Mouse (Mus musculus) embryonic fibroblast, embryonic 13.5 days (primary cell): Measurements from ENCODE around the gene Cers1.

Source experiments
- CTCF ChIP-seq: IDR thresholded peaks from 2 replicates; pipeline ENCODE4 v1.5.1; 2011; ENCODE audit warnings: mild to moderate bottlenecking, control low read depth, low read length, moderate library complexity, borderline replicate concordance; ENCODE audit not compliant: insufficient read depth
- POLR2A ChIP-seq: IDR thresholded peaks from 2 replicates; pipeline ENCODE4 v1.6.1; 2011; ENCODE audit warnings: low read depth, mild to moderate bottlenecking, control low read depth, low read length, moderate library complexity

DNA sequence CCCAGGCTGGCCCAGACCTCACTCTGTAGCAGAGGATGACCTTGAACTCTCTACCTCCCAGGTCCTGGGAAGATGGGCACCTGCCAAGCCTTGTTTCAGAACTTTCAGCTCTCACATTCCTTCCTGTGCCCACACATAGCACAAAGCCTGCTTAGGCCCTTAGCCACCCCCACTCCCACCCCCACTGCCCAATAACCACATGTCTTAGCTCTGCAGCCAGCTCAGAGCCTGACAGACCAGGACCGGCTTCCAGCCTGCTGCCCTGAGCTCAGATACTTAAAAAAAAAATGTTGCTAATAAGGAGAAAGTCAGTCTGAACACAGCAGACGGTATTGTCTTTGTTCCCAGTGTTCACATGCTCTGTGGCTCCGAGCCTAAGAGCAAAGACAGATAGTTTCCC, 34.6 kb upstream of the Cers1 start:
- TF ChIP-seq CTCF (no peak), POLR2A (no peak)
